Mouse (Mus musculus) layer of hippocampus, postnatal 36 days (tissue): ENCODE data around the gene Pcsk1. TPM values are rescaled to one million over a fixed set of nuclear protein-coding genes. Genes with fewer than 3 reads are reported as not detected.

Experiments used
- DNase-seq, 2 experiments: peaks; one replicate each; pipeline ENCODE4 v3.0.0; 2022
- total RNA-seq, 2 experiments: library from RNA; stranded (reverse); gene quantifications; 2 replicates each; pipeline ENCODE4 v1.2.3; 2021

Pcsk1 gene
- 10 to 100 TPM; 16.6 to 18.5 TPM for total RNA-seq

DNA sequence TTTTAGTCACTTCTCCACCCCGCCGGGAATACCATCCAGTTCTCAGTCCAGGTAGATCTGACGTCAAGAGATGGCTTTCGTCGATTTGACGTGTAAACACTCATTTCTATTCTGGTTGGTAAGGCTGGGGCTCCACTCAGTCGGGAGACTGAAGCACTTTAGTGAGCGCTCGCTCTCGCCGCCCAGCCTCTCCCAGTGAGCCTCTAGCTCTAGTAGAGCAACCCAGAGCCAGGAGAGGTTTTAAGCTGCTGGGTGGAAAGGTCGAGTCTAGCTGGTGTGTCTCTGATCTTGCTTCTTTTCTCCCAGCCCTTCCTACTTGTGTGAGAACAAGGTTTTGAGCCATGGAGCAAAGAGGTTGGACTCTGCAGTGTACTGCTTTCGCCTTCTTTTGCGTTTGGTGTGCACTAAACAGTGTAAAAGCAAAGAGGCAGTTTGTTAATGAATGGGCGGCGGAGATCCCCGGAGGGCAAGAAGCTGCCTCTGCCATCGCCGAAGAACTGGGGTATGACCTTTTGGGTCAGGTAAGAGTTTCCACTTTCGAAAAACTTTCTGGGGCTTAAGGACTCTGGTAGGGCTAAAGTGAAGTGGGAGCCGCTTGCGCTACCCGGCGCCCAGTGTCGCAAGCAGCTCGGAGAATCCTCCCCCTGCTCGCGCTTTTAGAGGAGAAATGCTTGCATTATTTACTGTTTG lies at the start of gene Pcsk1:
Gene Pcsk1 (plus strand): TSS at position 106 of the 690 bp plus-strand sequence.
- DNase-seq = peak; percentile 29 to 32

DNA sequence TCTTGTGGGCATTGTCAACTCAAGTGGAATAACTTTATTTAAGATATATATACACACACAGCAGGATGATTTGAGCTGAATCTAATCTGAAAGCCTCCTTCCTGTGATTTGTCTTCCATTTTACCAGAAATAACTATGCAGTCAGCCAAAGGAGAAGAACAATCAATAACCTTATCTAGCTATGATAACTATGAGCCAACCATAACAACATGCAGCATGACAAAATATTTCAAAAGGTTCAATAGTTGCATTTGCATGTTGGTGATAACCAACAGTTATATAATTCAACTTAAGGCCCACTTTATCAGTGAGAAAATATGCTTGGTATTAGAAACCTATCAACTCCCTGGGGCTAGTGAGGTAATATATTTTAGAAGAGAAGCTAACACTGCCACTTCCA lies 30.8 kb upstream of the Pcsk1 start:
- DNase-seq = no peak

DNA sequence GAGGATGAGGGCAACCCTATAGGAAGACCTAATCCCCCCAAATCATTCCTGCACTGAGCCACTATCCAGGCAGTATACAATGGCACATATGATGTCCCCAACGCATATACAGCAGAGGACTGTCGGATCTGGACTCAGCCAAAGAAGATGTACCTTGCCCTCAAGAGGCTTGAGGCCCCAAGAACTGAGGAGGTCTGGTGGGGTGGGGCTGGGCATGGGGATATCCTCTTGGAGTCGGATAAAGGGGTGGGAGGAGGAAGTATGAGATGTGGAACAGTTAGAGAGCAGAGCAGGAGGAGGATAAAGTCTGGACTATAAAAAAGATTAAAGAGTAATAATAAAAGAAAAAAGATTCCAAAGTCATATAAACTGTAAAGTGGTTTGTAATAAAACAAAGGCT lies 25.7 kb upstream of the Pcsk1 start:
- DNase-seq = no peak

DNA sequence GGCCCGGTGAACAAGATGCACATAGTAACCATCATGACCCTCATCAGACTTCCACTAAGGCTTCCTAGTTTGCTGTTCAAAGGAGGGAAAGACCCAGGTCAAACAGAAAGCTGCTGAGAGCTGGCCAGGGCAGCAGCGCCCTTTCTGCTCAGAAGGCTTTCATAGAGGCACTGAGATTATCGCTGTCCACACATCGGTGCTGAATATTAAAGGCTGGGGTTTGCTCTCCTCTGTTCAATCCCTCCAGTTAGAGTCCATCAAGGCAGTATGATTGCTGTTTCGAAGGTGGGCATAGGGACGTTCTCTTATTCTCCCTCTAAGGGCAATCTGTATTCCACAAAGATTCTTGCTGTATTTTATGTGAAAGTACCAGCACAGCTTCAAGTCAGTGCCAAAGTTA lies 1.0 kb upstream of the Pcsk1 start:
- no peak for DNase-seq

DNA sequence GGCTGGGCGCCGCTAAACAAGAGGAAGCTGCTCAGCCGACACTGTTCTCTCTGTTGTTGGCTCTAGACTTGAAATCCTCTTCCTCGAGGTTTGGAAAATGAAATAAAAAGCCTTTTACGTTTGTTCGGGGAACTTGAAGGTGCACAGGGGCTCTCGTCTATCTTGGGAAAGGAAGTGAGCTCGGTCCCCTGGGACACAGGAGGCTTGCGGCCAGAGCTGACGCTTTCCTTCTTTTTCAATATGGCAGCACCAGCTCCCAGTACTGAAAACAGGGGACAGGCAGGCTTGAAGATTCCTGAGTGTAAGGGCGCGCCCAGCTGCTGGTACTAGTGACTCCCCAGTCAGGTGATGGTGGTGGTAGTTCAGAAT lies 769 bp downstream of the Pcsk1 start:
- DNase-seq = peak; percentile 9 to 26

DNA sequence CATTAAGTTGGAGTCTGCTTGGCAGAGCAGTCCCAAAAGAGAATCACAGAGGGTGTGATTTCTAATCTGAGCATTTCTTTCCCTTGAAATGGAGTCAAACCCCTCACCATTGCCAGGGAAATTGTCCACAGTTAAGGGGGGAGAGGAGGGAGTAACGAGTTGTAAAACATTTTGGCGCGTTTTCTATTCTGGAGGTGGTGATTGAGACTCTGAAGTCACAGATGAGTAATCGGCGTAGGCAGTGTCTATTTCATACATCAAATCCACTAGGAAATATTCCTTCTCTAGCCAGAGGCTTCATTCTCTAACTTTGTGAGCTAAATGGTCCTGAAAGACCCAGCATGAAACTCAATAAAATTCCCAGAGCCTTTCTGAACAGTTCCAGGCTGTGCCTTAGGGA lies 1.4 kb downstream of the Pcsk1 start:
- DNase-seq = no peak

DNA sequence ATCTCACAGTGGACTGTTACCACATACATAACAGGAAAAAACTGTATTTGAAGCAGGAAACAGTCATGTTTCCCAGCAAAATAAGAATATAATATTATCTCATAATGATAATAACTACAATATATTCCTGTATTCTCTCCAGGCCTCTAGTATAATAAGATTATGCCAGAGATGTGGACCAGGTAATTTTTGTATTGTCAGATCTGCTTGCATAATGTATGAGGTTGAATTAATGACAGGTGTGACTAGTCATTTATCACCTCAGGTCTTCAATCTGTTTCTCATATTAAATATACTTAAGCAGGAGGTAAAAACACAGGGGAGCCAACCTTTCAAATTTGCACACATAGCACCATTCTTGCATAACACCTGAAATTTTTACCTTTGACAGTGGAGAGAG lies 5.9 kb downstream of the Pcsk1 start:
- no peak for DNase-seq

DNA sequence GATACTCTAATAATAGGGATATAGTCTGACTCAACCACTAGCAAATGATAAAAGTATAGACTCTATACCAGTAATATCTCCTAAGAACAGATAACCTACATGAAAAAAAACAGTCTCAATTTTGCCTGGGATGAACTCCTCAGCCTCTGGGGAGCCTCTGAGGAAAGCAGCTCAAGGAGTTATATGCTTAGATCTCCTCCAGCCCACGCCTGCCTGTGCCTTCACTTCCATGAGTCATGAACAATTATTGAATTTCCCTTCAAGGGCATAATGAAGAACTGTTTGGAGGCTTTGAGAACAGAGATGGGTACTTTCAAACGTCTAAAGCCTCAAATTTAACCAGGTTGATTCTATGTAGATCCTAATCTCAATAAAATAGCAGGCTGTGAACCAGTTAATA lies 23.5 kb downstream of the Pcsk1 start:
- DNase-seq = no peak

DNA sequence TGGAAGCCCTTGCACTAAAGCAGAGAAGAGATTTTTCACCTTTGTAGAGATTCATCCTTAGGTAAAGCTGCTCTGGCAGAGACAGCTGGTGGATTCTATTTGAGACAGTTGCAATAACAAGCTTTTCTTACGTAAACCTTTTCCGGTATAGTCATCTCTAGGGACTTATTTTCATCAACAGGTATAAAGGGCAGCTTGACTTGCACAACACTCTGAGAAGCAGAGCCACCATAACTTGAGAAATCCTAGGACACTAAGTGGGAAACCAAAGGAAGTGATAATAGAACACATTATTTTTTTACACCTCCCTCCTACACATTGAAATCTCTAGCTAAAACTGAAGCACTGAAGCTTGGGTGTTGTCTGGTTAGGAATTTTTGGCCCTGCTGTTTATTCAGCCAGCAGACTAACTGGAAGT lies 24.4 kb downstream of the Pcsk1 start:
- no peak for DNase-seq

DNA sequence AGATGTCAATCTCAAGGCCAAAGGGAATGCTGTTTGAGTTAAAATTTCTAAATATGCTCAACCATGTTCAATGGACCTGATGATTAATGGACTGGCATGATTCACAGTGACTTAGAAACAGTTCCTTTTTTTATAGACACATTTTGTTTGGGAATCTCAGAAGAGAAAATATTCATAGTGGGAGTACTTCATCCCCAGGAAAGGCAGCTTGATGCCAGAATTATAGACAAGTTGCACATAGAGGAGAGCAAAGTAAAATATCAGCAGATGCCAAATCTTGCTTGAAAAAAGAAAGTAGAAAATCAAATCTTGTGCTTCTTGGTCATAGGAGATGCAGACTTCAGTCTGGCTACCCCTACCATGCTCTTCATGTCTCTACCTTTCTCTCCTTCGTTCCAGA lies 25.2 kb downstream of the Pcsk1 start:
- DNase-seq = no peak

DNA sequence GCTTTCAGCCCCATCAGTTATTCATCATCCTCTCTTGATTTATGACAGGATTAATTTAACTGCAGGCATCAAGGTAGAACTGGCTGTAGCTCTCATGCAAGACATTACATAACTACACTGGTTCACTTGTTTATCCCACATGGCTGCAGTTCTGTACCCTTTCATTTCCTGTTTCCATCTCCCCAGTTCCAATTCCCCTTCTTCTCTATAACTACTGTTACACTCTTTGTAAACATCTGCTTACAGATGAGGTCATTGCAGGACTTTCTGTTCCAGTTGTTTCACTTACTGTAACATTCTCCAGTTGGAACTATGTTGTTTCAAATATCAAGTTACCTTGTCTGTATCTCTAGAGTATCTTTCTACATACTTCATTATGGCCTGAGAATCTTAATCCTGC lies 46.2 kb downstream of the Pcsk1 start:
- DNase-seq = no peak

DNA sequence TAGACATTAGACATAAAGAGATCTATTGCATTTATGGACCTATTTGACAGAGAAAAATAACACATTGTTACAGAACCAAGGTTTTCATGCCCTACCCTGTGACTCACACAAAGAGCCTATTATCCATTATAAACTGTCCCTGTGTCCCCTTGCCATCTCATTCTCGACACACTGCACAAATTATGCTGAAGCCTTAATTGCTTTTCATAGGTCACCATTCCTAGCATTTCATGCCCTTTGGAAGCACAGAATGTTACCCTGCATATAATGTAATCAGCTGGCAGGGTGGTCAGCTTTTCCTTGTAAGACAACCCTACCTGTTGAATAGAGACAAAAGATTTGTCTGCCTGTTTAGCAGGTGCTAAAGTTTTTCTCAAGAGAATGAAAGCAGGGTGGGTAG lies 71.0 kb downstream of the Pcsk1 start:
- no peak for DNase-seq

DNA sequence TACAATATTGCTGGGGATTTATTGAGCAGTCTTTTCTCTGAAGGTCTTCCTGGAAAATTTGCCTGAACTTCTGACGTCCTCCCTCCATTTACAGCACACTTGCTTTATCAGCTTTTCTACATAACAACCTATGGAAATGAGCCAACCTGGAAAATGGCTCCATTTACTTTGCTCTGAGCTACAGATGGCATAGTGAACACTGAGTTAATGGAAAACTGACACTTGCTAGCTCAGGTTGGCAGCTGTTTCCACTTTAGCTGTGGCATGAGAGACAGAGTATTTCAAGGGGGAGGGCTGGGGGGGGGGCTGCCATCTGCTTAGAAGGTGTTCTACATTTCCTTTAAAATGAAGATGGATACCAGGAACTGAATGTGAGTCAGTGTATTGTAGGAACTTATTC lies 73.8 kb downstream of the Pcsk1 start:
- DNase-seq = peak in 1 of 2 experiments; percentile 23
